Mouse (Mus musculus) bone marrow, adult 2 months (tissue): Measurements from ENCODE around the gene Ptpru. TPM values are rescaled to one million over a fixed set of nuclear protein-coding genes. Genes with fewer than 3 reads are reported as not detected.

ENCODE experiments used
- H3K27ac ChIP-seq: fragments of 200-500 bp; 2 replicates; pipeline ENCODE4 v1.5.1; 2012; ENCODE audit warnings: low read depth, mild to moderate bottlenecking, control low read depth, inconsistent platforms, low read length; ENCODE audit not compliant: control insufficient read depth, poor library complexity, insufficient read depth
- H3K4me1 ChIP-seq: fragments of 200-500 bp; 2 replicates; pipeline ENCODE4 v1.6.1; 2011; ENCODE audit warnings: low read length; ENCODE audit not compliant: control insufficient read depth, insufficient read depth
- H3K4me3 ChIP-seq: fragments of 200-500 bp; replicated peaks from 2 replicates; pipeline ENCODE3; 2011; ENCODE audit warnings: mild to moderate bottlenecking, low read depth, low read length, control low read depth; ENCODE audit not compliant: control insufficient read depth
- CTCF ChIP-seq: fragments of 200-500 bp; IDR thresholded peaks from 2 replicates; pipeline ENCODE4 v1.5.1; 2011; ENCODE audit warnings: low read length, control low read depth; ENCODE audit not compliant: control insufficient read depth, insufficient read depth
- POLR2A ChIP-seq: fragments of 200-500 bp; IDR thresholded peaks from 2 replicates; pipeline ENCODE4 v1.6.1; 2011; ENCODE audit warnings: low read depth, mild to moderate bottlenecking, control low read depth, low read length, borderline replicate concordance; ENCODE audit not compliant: control insufficient read depth
- WGBS: fragments of 180-500 bp; shearing (Covaris S2); methylation state at CpG from one replicate; pipeline ENCODE4 v1.1.7; 2018; 5-methylcytosine and 5-hydroxymethylcytosine counted together
- polyA plus RNA-seq: library from polyadenylated mRNA; stranded (reverse); fragments of >200 nt; gene quantifications from 2 replicates; pipeline ENCODE4 v1.2.4, GENCODE M21; 2011; ENCODE audit warnings: low replicate concordance; ENCODE audit not compliant: missing spikeins, insufficient read depth, insufficient read length

The Ptpru gene
- polyA plus RNA-seq, 1 experiment, result 15.1 TPM

DNA sequence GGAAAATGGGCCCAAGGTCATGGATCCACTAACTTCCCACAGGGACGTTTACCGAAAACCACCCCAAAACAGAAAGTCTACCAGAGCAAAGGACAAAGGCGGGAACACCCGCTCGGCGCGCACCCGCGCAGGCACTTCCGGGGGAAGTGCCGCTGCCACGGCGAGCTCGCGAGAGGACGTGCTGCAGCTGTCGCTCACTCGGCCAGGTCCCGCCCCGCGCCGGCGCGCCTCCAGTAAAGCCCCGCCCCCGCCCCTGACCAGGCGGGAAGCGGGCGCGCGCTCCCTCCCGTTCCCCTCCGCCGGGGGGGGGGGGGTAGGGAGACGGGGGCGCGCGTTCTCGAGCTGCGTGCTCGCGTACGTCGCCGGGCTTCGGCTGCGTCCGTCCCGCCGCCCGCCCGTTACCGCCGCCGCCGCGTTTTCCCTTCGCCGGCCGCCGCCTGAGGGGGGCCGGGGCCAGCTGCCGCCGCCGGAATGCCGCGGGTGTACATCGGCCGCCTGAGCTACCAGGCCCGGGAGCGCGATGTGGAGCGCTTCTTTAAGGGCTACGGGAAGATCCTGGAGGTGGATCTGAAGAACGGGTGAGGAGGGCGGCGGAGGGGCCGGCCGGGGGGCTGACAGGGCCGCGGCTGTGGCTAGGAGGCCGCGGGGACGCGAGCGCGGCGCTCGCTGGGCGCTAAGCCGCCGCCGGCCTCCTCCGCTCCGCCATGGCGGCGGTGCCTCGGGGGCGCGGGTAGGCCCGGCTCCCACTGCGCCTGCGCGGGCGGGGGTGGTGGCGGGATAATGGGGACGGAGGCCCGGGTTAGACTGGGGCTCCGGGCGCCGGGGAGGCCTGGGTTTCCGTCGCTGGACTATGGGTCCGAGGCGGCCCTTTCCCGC is 35.4 kb upstream of the Ptpru start, which contains the start of gene Srsf4:
Srsf4 (plus strand) TSS at position 325 of the 876 bp plus-strand sequence.
- Histone ChIP-seq H3K4me3 (peak within 1 kb of the TSS; percentile 84), H3K27ac (peak within 1 kb of the TSS; percentile 96), H3K4me1 (no peaks in the 10 kb centered on the region; the same call in 1 of the 2 replicates)
- 2% methylated on average over 107 of the region's 116 CpGs for WGBS
- TF ChIP-seq POLR2A (peak; percentile 87; the same call in 1 of the 2 replicates), CTCF (no peak)

DNA sequence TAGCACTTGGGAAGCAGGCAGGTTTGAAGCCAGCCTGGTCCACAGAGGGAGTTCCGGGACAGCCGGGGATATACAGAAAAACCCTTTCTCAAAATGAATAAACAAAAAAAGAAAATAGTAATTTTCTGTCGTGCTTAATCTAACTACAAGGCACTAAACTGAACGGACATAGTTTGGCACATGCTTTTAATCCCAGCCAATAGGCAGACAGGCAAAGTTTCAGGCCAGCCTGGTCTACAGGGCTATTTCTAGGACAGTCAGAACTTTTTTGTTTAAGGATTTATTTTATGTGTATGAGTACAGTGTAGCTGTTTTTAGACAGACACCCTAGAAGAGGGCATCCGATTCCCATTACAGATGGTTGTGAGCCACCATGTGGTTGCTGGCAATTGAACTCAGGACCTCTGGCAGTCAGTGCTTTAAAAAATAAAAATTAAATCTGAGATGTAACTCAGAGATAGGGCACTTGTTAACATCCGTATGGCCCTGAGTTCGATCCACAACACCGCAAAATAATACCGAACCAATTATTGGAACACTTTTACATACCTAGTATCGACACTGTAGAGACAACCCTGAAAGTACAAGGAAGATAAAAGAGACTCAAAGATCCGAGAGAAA is 34.7 kb upstream of the Ptpru start:
- TF ChIP-seq POLR2A (no peak), CTCF (no peak)
- H3K4me1 ChIP-seq, result no peaks in the 10 kb centered on the region; the same call in 1 of the 2 replicates
- H3K4me3 ChIP-seq, result peak overlapping the region; percentile 59
- WGBS, result 3% methylated on average over 11 of the region's 11 CpGs
- peak overlapping the region; percentile 22; the same call in 1 of the 2 replicates for H3K27ac ChIP-seq

- Histone ChIP-seq H3K27ac (peak overlapping the region; percentile 80), H3K4me3 (peak overlapping the region; percentile 39), H3K4me1 (peaks cover 2% of the 10 kb centered on the region; the same call in 1 of the 2 replicates)
- TF ChIP-seq POLR2A (no peak), CTCF (no peak)
- WGBS, result 8% methylated on average over 4 of the region's 4 CpGs
Measured at GRCm38 (mm10) chr4:131861341-131861739, 23.3 kb upstream of the Ptpru start.

GRCm38 (mm10) chr4:131860492-131861340 is 22.6 kb upstream of the Ptpru start:
- Histone ChIP-seq H3K4me1 (peaks cover 2% of the 10 kb centered on the region; the same call in 1 of the 2 replicates), H3K27ac (peak overlapping the region; percentile 80), H3K4me3 (peak overlapping the region; percentile 39)
- no peak for TF ChIP-seq POLR2A
- peak; percentile 99 for TF ChIP-seq CTCF
- 26% methylated on average over 15 of the region's 15 CpGs for WGBS

GRCm38 (mm10) chr4:131854950-131855349 is 16.9 kb upstream of the Ptpru start:
- Histone ChIP-seq H3K27ac (no peak overlapping the region), H3K4me3 (no peak overlapping the region), H3K4me1 (no peaks in the 10 kb centered on the region; the same call in 1 of the 2 replicates)
- no peak for TF ChIP-seq CTCF
- TF ChIP-seq POLR2A, result no peak
- WGBS, result 16% methylated on average over 5 of the region's 5 CpGs

DNA sequence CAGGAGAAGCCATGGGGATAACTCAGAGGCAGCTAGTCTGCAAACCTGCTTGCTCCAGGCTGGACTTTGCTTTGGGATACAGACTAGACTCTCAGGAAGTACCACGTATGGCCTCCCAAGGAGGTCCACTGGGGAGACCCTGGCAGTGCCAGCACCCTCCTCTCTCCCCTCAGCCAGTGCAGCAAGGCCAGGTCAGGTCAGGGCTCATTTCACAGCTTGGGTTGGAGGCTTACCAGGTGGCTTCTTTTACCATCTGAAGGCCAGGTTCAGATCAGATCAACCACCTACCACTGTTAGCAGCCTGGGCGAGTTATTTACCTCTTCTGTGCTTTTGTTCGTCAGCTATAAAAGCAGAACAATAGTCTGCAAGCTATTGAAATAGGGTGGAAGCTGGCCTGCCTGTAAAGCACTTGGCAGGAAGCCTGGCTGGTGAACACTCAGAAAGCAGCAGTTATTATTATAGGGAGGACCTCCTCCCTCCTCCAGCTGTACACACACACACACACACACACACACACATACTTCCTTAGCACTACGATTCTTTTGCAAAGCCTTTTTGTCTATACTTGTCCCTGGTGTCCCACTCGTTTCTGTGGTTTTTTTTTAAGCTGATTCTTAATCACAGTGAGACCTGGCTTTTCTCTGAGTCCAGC is 12.0 kb upstream of the Ptpru start:
- Histone ChIP-seq H3K27ac (no peak overlapping the region), H3K4me3 (no peak overlapping the region), H3K4me1 (no peaks in the 10 kb centered on the region; the same call in 1 of the 2 replicates)
- TF ChIP-seq POLR2A, result no peak
- TF ChIP-seq CTCF, result no peak
- 15% methylated on average over 5 of the region's 5 CpGs for WGBS

DNA sequence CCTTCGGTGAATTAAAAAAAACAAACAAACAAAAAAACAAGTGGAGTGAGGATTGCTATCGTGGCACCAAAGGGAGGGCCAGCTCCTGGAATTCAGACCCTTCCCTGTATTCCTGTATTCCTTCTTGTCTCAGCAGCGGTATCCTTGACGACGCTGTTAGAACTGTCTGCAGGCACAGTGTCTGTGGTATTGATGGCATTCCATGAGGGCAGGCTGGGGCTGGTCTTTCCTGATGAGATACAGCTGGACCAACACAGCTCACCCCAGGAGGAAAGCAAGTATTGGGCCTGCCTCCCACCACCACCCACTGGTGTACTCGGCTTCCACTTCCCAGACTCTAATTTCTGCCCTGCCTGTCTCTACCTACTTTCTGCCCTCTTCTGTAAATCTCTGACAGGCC is 10.0 kb upstream of the Ptpru start:
- no peaks in the 10 kb centered on the region; the same call in 1 of the 2 replicates for H3K4me1 ChIP-seq
- no peak for TF ChIP-seq POLR2A
- TF ChIP-seq CTCF, result no peak
- 77% methylated on average over 6 of the region's 6 CpGs for WGBS
- no peak overlapping the region for H3K4me3 ChIP-seq
- no peak overlapping the region for H3K27ac ChIP-seq
